Mouse (Mus musculus): Measurements from ENCODE around the gene Tor1aip2.

The Tor1aip2 gene

DNA sequence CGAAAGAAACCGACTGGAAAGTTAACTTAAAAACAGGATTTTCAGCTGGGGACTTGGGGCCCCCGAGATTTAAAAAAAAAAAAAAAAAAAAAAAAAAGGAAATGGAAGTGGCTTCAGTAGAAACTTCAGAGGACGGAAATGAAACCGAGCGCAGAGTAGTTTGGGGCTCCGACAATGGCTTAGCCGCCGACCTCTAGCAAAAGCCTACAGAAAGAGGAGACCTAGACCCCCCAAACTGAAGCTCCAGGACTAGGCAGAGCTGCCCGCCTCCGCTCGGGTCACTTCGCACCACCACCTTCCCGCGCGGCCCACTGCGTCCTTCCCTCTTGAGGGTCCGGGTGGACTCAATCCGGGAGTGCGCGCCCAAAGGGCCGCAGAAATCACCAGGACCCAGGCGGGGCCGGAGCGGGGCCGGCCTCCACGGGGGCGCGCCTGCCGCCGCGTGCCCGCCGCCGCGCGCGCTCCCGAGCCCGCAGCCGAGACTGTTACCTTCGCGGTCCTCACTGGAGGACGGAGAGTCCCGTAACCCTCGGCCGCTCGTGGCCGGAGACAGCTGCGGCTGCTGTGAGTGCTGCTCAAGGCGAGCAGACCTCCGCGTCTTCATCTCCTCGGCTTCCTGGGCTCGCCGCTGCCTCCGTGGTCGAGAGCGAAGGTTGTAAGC, at the start of gene Tor1aip2:
Gene Tor1aip2, plus strand, starts transcription at position 135 of the 661 bp plus-strand sequence.
- DNase-seq (ENCODE audit: low read depth, low spot score) = peak; percentile 88

DNA sequence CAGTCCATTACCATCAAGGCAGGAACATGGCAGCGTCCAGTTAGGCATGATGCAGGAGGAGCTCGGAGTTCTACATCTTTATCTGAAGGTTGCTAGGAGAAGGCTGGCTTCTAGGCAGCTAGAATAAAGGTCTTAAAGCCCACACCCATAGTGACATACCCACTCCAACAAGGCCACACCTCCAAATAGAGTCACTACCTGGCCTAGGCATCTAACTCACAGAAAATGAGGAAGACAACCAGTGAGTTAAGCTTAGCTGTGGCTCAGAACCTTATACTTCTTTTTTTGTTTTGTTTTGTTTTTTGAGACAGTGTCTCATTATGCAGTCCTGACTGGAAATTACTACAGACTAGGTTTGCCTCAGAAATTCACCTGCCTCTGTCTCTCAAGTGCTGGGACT, 47.6 kb upstream of the Tor1aip2 start:
- DNase-seq (ENCODE audit: low read depth, low spot score) = no peak

DNA sequence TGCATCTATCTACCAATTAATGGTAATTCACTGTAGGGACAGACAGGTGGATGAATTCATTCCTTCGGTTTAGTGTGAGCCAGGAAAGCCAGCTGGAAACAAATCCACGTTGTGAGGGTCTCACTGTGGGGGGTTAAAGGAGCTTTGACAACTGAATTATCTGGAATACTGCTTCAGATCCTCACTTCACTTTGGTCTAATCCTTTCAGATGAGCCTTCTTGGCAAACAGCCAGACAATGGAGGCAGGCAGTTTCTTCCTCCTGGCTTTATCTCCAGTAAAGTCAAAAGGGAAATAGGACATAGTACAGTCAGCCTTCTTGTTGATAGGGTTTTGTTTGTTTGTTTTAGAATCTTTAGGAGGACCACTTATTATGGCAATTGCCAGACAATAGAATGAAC, 45.8 kb upstream of the Tor1aip2 start:
- no peak for DNase-seq (ENCODE audit: low read depth, low spot score)

DNA sequence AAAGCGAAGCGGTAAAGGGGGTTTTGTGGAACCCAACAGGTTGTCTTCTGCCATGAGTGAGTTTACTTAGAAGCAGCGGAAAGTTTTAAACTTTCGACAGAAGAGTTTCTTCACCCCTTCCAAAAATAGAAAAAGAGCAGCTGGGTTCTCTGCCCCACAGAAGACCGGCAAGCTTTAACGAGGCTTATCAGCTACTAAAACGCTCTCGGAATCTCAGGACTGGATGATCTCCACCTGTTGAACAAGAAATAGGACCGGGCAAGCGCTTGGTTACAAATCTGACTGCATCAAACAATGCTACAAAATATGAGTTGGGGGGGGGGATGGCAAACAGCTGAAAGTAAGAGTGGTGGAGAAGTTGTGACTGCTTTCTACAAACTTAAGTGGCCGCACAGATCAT, 44.8 kb upstream of the Tor1aip2 start:
- no peak for DNase-seq (ENCODE audit: low read depth, low spot score)

DNA sequence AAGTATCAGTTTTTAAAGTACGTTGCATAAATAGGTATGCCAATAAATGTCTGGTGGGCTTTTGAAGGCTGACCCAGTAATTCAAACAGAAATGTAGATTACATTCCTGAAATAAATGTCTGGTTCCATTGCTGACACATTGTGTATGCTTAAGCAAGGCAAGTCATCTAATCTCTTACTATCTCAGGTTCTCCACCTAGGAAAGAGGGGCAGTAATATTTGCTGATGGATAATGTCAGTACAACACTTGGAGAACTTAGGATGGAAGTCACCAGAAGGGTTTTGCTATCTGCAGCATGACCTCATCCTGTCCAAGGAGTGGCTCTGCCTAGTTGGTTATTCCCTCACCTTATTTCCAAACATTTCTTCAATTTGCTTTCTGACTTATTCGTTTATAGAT, 40.7 kb upstream of the Tor1aip2 start:
- no peak for DNase-seq (ENCODE audit: low read depth, low spot score)

DNA sequence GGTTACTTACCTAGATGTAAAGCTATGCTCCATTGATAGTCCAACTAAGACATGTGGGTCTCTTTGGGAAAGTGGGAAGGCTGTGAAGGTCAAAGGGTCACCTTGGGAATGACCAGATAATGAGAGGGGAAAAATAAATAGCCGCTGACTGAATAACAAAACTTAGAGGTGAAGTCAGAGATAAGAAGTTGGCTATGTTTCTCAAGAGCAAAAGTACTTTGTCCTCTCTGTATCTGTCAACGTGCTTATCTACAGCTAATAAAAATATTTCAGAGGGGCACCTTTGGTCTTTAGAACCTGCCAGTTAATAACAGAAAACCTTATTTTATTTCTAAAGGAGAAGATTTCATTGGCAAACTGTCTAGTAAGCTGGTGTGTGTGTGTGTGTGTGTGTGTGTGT, 39.6 kb upstream of the Tor1aip2 start:
- no peak for DNase-seq (ENCODE audit: low read depth, low spot score)

DNA sequence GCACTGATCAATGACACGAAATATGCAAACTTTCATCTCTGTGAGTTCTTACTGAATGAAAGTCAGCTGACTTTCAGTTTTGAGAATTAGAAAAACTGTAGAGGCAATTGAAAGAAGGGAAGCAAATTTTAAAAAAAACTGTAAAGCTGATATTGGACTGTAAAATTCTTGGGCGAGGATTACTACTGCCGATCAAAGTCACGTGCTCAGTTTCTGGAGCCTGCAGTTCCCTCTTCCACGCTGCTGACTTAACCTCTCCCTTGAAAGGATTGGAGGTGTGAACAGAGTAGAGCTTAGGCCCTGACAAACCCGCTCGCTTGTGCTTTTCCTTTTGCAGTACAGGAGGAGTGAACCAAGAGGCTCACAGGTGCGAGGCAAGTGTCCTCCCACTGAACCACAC, 32.8 kb upstream of the Tor1aip2 start:
- no peak for DNase-seq (ENCODE audit: low read depth, low spot score)

DNA sequence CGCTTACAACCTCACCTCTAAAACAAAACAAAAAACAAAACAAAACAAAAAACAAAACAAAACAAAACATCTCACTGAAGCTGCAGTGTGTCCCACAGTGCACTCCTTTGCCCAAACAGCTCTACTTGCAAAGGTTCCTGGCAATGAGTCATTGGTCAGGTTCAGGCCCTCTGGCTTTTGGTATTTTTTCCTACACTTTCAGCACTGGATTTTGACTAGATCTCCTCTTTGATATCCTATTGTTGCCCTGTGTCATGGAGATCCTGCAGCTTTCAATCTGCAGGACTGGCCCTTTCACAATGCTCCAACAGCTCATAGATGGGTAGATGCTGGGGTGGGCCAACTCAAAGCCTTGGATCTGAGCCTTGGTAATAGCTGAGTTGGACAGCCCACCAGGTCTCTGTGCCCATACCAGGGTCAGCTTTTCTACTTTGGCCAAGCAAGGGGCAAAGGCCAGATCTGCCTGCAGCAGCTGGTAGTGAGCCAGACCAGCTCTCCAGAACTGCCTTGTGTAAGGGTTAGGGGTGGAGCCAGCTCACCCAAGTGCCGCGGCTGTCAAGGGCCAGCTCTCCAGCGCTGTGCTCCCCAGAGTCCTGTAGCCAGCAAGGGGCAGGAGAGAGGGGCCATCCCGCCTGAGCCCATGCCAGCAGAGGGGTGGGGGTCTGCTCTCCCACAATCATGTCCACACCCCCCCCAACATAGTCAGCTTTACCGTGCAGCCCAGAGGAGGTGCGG, 31.8 kb upstream of the Tor1aip2 start:
- DNase-seq (ENCODE audit: low read depth, low spot score) = peak; percentile 17

DNA sequence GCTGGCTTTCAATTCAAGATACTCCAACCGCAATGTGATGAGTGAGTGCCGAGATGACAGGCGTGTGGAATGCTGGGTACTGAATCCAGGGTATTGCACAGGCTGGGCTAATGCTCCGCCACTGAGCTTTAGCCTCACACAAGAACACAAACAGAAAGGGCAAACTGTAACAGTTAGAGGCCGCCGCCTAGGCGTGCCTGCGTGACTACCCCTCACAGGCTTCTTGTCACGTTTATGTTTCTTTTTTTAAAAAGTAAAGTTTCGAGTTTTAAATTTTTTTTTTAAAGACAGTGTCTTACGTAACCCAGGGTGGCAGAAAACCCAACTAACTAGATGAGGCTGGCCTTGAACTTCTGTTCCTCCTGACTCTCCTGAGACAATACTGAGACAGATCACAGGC, 29.3 kb upstream of the Tor1aip2 start:
- no peak for DNase-seq (ENCODE audit: low read depth, low spot score)

DNA sequence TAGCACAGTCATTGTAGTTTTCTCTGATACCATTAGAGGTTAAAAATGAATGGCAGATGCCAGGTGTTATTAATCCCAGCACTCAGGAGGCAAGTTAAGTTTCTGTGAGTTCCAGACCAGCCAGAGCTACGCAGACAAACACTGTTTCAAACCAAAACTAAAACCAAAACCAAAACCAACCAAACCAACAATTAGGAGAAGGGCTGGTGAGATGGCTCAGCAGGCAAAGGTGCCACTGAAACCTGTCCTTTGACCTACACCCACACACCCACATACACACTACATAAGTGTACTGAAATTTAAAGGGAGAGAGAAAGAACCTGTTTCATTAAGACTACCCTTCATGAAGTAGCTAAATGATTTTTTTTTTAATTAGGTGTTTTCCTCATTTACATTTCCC, 26.2 kb upstream of the Tor1aip2 start:
- DNase-seq (ENCODE audit: low read depth, low spot score) = no peak

DNA sequence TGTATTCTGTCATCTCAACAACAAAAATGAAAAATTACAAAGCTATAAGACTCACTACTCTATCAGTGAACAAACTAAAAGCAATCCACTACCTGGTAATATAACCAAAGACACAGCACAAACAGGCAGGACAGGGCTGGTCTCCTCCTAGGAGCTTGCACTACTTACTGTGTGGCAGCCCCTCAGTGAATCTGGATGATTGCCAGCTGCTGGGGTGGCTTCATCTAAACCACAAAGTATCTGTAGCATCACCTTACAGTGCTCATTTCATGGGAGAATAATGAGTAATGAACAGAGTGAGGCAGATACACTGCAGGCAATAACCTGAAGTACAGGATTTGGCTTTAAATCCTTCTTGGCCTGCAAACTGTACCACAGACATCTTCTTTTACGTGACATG, 15.4 kb upstream of the Tor1aip2 start:
- no peak for DNase-seq (ENCODE audit: low read depth, low spot score)

DNA sequence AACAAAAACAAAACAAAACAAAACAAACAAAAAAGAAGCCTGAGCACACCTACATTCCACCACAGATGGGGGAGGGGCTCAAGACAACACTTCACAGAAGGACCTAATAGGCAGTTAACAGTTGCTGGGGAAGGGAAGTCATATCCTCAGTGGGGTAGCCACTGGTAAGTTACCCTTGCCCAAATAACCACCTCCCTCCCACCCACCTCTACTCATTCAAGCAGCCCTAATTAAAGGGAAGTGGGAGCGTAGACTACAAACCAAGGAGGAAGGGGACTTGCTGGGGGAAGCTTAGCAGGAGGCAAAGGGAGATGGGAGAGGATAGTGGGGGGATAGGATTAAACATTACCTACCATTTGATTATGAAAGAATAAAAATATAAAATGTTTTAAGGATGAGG, 14.8 kb upstream of the Tor1aip2 start:
- DNase-seq (ENCODE audit: low read depth, low spot score) = no peak

DNA sequence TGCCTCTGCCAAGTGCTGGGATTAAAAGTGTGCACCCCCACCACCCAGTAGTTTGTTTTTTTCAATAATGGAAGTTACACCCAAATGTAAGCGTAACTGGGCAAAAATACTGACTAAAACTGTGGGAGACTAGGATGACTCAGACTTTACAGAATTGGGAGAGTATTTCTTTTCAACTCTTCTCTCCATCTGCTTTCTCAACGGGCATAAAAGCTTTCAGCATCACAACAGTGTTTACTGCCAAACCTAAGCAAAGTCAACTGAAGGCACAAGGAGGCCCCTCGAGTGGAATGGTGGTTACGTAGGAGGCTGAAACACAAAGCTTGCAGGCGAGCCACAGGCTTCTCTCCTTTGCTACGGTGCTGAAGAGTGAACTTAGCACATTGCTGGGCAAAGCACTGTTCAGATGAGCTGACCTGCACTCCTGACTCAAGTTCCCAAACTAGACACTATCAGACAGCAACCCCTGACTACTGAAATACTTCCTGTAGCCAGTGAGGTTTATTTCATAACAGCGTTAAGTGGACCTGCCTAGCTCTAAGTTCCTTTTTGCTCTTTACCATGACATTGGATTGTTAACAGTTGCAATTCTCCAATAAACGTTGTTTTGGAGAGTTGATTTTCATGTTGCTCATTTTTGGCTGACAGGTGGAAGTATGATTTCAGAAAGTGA, 10.2 kb upstream of the Tor1aip2 start:
- DNase-seq (ENCODE audit: low read depth, low spot score) = no peak

DNA sequence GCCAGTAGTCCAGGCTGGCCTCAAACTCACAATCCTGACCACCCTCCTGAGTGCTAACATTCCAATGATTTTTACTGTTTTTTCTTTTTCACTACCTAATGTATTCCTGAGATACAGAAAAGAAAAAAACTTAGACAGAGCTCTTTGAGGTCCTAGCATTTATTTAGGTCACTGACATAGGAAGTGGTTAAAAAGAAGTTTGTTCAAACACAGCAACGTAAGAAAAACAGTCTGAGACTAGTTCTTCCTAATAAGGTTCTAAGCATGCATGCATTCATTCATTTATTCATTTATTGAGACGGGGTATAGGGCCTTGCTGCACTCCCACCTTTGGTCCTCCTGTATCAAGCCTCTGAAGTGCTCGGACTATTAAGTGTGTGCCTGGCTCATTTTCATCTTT, 7.4 kb upstream of the Tor1aip2 start:
- DNase-seq (ENCODE audit: low read depth, low spot score) = no peak

DNA sequence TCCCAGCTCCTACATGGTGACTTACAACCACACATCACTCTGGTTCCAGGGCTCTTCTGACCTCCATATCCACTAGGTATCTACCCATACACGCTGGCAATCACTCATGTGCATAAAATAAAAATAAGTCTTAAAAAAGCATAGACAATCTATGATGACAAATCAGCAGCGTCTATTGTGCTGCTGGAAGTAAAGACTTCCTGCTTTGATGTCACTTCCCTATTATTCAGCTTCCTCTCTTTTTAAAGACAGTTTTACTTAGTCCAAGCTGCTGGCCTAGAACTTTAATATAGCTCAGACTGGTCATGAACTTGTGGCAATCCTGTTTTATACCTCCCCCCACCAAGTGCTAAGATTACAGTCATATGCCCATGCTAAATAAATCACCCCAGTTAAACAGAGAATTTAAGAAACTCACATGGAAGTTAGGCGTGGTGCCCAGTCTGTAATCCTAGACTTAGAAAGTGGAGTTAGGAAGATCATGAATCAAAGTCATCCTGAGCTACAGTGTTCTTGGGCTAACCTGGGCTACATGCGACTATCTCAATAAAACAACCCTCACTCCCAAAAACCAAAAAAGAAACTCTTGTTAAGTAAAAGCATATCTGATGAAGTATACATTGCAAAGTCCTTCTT, 6.7 kb upstream of the Tor1aip2 start:
- DNase-seq (ENCODE audit: low read depth, low spot score) = no peak

DNA sequence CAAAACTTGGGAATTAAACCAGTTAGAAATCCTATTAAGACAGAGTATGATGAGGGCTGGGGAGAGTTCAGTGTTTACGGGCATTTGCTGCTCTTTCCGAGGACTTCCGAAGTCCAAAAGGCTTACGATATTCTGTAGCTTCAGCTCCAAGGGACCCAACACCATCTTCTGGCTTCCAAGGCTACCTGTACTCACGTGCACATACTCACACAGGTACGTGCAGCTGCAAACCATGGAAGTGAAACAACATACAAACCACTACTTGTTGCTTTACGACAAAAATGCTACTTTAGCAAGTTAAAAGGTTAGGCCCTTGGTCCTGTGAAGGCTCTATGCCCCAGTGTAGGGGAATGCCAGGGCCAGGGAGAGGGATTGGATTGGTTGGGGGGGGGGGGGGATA, 1.3 kb upstream of the Tor1aip2 start:
- no peak for DNase-seq (ENCODE audit: low read depth, low spot score)

DNA sequence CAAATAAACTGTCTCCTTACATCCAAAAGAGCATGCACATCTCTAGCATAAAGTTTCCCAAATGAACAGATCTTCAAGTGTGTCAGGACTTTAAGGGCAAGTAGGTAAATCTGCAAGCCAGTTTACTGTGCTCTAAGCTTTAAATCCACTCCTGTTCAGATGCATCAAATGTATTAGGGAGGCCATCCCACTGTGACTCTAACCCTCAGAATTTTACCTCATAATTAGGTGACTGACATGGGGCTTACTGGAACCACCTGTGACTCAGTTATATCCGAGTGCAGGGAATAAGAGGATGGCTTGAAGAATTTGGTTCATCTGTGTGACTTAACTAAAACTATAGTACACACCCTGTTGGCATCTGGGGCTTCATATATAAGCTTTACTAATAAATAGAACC, 542 bp upstream of the Tor1aip2 start:
- no peak for DNase-seq (ENCODE audit: low read depth, low spot score)

DNA sequence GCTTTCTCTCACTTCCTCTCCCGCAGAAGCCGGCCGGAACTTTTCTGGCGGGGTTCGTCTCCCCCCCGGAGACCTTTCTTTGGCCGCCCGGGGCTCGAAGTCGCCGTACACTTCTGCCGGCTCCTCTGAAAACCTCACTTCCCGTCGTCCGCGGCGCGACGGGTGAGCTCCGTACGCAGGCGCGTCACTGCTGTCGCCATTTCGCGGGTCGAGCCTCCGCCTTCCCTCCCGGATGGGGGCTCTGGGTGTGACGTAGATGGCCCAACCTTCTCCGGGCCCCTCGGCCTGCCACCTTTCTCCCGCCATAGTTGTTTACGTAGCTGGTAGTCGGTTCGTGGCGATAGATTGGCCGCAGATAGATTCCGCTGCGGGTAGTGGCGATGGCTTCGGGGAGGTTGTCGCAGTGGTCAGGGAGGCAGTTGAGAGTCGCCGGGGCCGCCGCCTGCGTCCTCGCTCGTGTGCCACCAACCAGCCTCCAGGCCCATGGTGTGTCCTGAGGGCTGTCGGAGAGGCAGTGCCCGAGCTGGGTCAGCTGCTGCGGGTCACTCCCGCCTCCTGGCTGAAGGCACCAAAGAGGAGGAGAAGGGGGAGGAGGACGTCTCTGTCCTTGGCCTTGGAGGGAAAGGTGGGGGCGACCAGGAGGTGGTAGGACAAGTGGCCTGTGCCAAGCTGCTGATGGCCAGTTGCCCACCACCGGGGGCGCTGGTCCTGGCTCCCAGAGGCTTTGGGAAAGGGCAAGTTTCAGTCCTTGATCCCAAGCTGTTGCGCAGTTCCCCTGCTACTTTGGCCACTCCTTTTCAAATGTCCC, 931 bp downstream of the Tor1aip2 start, which contains the start of gene Tor1aip1:
Gene Tor1aip1, minus strand, starts transcription at position 551 of the 808 bp plus-strand sequence.
- peak; percentile 99 for DNase-seq (ENCODE audit: low read depth, low spot score)

DNA sequence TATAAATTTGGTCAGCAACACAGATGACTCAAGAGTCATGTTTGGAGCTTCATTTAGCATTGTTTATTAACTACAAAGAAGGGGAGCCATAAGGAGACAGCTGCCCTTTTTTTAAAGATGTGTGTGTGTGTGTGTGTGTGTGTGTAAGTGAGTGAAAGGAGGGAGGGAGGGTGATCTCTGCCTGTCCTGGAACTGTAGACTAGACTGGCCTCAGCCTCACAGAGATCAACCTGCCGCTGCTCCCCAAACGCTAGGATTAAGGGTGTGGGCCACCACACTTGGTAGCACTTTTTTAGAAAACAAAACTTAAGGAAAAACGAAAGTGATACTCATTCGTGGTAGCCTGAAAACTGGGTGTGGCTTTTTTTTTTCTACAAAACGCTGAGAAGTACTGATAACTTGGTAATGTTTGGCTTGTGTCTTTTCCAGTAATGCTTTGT, 2.0 kb downstream of the Tor1aip2 start:
- DNase-seq (ENCODE audit: low read depth, low spot score) = no peak

DNA sequence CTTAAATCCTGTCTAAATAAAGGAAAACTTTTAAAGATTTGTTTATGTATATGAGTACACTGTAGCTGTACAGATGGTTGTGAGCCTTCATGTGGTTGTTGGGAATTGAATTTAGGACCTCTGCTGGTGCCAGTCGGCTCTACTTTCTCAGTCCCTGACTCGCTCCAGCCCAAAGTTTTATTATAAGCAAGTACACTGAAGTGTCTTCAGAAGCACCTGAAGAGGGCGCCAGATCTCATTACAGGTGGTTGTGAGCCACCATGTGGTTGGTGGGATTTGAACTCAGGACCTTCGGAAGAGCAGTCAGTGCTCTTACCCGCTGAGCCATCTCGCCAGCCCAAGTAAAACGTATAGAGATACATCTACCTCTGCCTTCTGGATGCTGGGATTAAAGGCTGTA, 4.8 kb downstream of the Tor1aip2 start:
- DNase-seq (ENCODE audit: low read depth, low spot score) = peak; percentile 93

DNA sequence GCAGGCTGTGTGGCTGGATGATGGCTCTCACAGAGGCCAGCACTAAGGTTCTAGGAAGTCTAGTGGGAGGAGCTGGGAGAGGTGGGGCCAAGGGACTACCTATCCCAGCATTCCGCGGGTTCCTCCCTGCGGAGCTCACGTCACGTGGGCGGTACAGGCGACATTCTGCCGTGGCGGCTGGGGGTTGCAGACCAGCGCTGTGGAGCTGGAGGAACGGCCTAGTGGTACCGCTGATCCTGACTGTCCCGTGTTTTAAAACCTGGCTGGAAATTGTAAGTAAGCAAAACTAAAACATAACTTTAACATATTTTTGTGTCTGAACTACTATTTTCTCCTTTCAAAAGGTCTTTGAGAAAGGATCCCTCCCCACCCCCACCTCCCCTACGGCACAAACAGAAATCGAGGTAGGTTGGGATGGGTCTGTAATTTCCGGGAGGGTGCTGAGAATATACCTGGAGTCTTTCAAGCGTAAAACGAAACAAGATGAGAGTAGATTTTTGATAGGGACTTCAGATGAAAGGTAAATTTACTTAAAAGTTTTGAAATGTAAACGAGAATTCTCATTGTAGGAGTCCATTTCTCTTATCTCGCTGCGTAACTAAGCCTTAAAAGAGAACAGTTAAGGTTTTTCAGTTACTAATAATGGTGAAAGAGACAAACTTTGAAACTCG, 5.7 kb downstream of the Tor1aip2 start:
- peak; percentile 98 for DNase-seq (ENCODE audit: low read depth, low spot score)
